Mouse (Mus musculus) stomach, postnatal 0 days (tissue): ENCODE data around the gene Mtg1. TPM values are rescaled to one million over a fixed set of nuclear protein-coding genes. Genes with fewer than 3 reads are reported as not detected.
"Not testable (repeated sequence)": the region's sequence is repeated elsewhere in the genome, so short reads cannot be mapped to it uniquely, and the experiment has no call there.

Experiments used
- ATAC-seq: fragments of 200-750 bp; cut with Nextera tagmentation; 2 replicates; pipeline ENCODE4 v1.8.0; 2017; ENCODE audit not compliant: low FRiP score, low TSS enrichment
- DNase-seq: peaks from one replicate; pipeline ENCODE4 v3.0.0-alpha.2; 2016; ENCODE audit warnings: low spot score
- H3K27ac ChIP-seq: fragments of 300-500 bp; sonication (generic); replicated peaks from 2 replicates; pipeline ENCODE4 v1.5.1; 2014; ENCODE audit warnings: mild to moderate bottlenecking, control low read depth
- H3K27me3 ChIP-seq: fragments of 300-500 bp; sonication (generic); 2 replicates; pipeline ENCODE4 v1.6.1; 2014; ENCODE audit warnings: low read length; ENCODE audit not compliant: control insufficient read depth, insufficient read depth
- H3K36me3 ChIP-seq: fragments of 300-500 bp; sonication (generic); 2 replicates; pipeline ENCODE4 v1.6.1; 2014; ENCODE audit warnings: low read length, mixed read lengths; ENCODE audit not compliant: control insufficient read depth, insufficient read depth
- H3K4me1 ChIP-seq: fragments of 300-500 bp; sonication (generic); replicated peaks from 2 replicates; pipeline ENCODE4 v1.6.1; 2014; ENCODE audit warnings: antibody characterized with exemption; ENCODE audit not compliant: control insufficient read depth, insufficient read depth
- H3K4me2 ChIP-seq: fragments of 300-500 bp; sonication (generic); replicated peaks from 2 replicates; pipeline ENCODE4 v1.6.1; 2014; ENCODE audit warnings: low read depth, mild to moderate bottlenecking, control low read depth, moderate library complexity
- H3K4me3 ChIP-seq: fragments of 300-500 bp; sonication (generic); 2 replicates; pipeline ENCODE4 v1.5.1; 2014; ENCODE audit warnings: low read depth, low read length, control low read depth
- H3K9ac ChIP-seq: fragments of 300-500 bp; sonication (generic); 2 replicates; pipeline ENCODE4 v1.6.1; 2014; ENCODE audit warnings: mild to moderate bottlenecking, low read length, control low read depth, mixed read lengths
- H3K9me3 ChIP-seq: fragments of 300-500 bp; sonication (generic); 2 replicates; pipeline ENCODE4 v1.6.1; 2016; ENCODE audit warnings: low read length; ENCODE audit not compliant: control insufficient read depth
- CTCF ChIP-seq: IDR thresholded peaks from 2 replicates; pipeline ENCODE4 v1.5.1; 2016; ENCODE audit warnings: antibody characterized with exemption, low read depth, mild to moderate bottlenecking, moderate library complexity
- EP300 ChIP-seq: optimal IDR thresholded peaks from 2 replicates; pipeline ENCODE3; 2016; ENCODE audit warnings: antibody characterized with exemption
- WGBS: fragments of 180-500 bp; shearing (Covaris S2); extraction: QIAGEN DNeasy Blood & Tissue Kit; methylation state at CpG from one replicate; pipeline ENCODE4 v1.1.7; 2014; 5-methylcytosine and 5-hydroxymethylcytosine counted together
- polyA plus RNA-seq: library from polyadenylated mRNA; unstranded; fragments of >200 nt; fragmentation: Nextera tagmentation; extraction: Ambion mirVana; gene quantifications from 2 replicates; pipeline ENCODE4 v1.2.1, GENCODE M21; 2015

Gene Mtg1
- polyA plus RNA-seq, 1 experiment from 2014 or later: 20.6 TPM

GRCm38 (mm10) chr7:140124382-140124781, 13.0 kb upstream of the Mtg1 start:
- TF ChIP-seq CTCF: no peak
- TF ChIP-seq EP300: no peak
- Histone ChIP-seq H3K27ac (no peak overlapping the region), H3K4me1 (peaks cover 3% of the 10 kb centered on the region; the same call in 1 of the 2 replicates), H3K9me3 (no peaks in the 10 kb centered on the region), H3K36me3 (no peaks in the 10 kb centered on the region), H3K27me3 (no peaks in the 10 kb centered on the region), H3K4me3 (no peak overlapping the region), H3K9ac (no peak overlapping the region), H3K4me2 (no peak overlapping the region)
- ATAC-seq (no peak), DNase-seq (no peak)
- 77% methylated on average over 1 of the region's 1 CpGs for WGBS

- H3K4me2 ChIP-seq: peak overlapping the region; percentile 81
- H3K36me3 ChIP-seq: no peaks in the 10 kb centered on the region
- TF ChIP-seq CTCF: no peak
- no peak for TF ChIP-seq EP300
- peak overlapping the region; percentile 88 for H3K27ac ChIP-seq
- peaks cover 3% of the 10 kb centered on the region; the same call in 1 of the 2 replicates for H3K4me1 ChIP-seq
- DNase-seq (peak; percentile 99), ATAC-seq (peak; percentile 94)
- 2% methylated on average over 39 of the region's 40 CpGs for WGBS
- peak overlapping the region; percentile 85 for H3K4me3 ChIP-seq
- H3K9me3 ChIP-seq: no peaks in the 10 kb centered on the region
- no peaks in the 10 kb centered on the region for H3K27me3 ChIP-seq
- peak overlapping the region; percentile 89 for H3K9ac ChIP-seq
Observed at GRCm38 (mm10) chr7:140125278-140126021, 11.9 kb upstream of the Mtg1 start.

- Histone ChIP-seq H3K27me3 (no peaks in the 10 kb centered on the region), H3K9me3 (no peaks in the 10 kb centered on the region), H3K4me1 (peaks cover 3% of the 10 kb centered on the region; the same call in 1 of the 2 replicates), H3K27ac (peak overlapping the region; percentile 88), H3K4me3 (peak overlapping the region; percentile 85), H3K9ac (peak overlapping the region; percentile 89), H3K36me3 (no peaks in the 10 kb centered on the region), H3K4me2 (peak overlapping the region; percentile 81)
- DNase-seq: peak; percentile 26
- no peak for TF ChIP-seq EP300
- TF ChIP-seq CTCF: no peak
- peak; percentile 2; the same call in 1 of the 2 replicates for ATAC-seq
- 5% methylated on average over 5 of the region's 5 CpGs for WGBS
Observed at GRCm38 (mm10) chr7:140126022-140126350, 11.4 kb upstream of the Mtg1 start.

- H3K4me1 ChIP-seq: peaks cover 3% of the 10 kb centered on the region; the same call in 1 of the 2 replicates
- peak overlapping the region; percentile 31 for H3K4me2 ChIP-seq
- peak overlapping the region; percentile 32; the same call in 1 of the 2 replicates for H3K9ac ChIP-seq
- DNase-seq (no peak), ATAC-seq (no peak; the same call in 1 of the 2 replicates)
- peak overlapping the region; percentile 12; the same call in 1 of the 2 replicates for H3K4me3 ChIP-seq
- no peaks in the 10 kb centered on the region for H3K27me3 ChIP-seq
- H3K9me3 ChIP-seq: no peaks in the 10 kb centered on the region
- H3K27ac ChIP-seq: no peak overlapping the region; the same call in 1 of the 2 replicates
- H3K36me3 ChIP-seq: no peaks in the 10 kb centered on the region; the same call in 1 of the 2 replicates
- WGBS: 63% methylated on average over 3 of the region's 3 CpGs
- TF ChIP-seq EP300: no peak
- no peak for TF ChIP-seq CTCF
Observed at GRCm38 (mm10) chr7:140126934-140127333, 10.4 kb upstream of the Mtg1 start.

DNA sequence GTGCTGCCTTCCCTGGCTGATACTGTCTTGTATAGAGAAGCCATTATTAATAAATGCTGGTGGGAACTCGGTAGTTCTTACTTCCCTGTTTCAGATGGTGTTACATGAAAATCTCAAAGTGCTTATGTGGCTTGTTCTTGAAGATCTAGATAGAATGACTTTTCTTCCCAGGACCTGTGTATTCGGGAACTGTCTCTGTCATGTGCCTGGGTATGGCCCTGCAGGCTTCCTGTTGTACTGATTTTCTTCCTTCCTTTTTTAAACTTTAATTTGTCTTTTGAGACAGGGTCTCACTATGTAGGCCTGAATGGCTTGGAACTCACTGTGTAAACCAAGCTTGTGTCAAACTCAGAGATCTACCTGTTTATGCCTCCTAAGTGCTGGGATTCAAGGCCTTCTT, 9.5 kb upstream of the Mtg1 start:
- peaks cover 3% of the 10 kb centered on the region; the same call in 1 of the 2 replicates for H3K4me1 ChIP-seq
- no peaks in the 10 kb centered on the region; the same call in 1 of the 2 replicates for H3K36me3 ChIP-seq
- no peak overlapping the region for H3K4me3 ChIP-seq
- H3K27ac ChIP-seq: no peak overlapping the region
- WGBS: 91% methylated on average over 2 of the region's 2 CpGs
- ATAC-seq (no peak), DNase-seq (no peak)
- H3K9ac ChIP-seq: no peak overlapping the region
- H3K4me2 ChIP-seq: no peak overlapping the region
- H3K27me3 ChIP-seq: no peaks in the 10 kb centered on the region
- no peak for TF ChIP-seq CTCF
- TF ChIP-seq EP300: no peak
- no peaks in the 10 kb centered on the region for H3K9me3 ChIP-seq

DNA sequence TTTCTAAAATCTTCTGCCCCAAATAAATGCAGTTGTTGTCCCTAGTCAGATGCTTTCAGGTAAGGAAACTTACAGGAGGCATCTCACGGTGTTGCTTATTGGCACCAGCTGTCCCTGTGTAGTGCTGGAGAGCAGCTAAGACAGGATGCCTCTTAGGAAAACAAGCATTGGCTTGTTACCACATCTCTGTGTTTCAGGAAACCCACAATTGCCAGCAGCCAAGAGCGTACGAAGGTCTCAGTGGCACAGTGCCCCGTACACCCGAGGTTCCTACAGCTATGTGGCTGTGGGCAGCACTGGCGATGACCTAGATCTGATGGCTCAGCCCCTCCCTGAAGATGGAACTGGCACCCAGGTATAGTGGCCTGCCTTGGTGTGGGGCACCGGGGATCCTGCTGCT, 5.2 kb upstream of the Mtg1 start:
- 92% methylated on average over 7 of the region's 7 CpGs for WGBS
- not testable (repeated sequence) for H3K9me3 ChIP-seq, H3K27ac ChIP-seq, ATAC-seq, H3K27me3 ChIP-seq, DNase-seq, H3K36me3 ChIP-seq, H3K4me3 ChIP-seq, H3K9ac ChIP-seq, H3K4me1 ChIP-seq, H3K4me2 ChIP-seq

GRCm38 (mm10) chr7:140134033-140134432, 3.3 kb upstream of the Mtg1 start:
- not testable (repeated sequence) for ATAC-seq, H3K9ac ChIP-seq, DNase-seq, H3K36me3 ChIP-seq, H3K4me1 ChIP-seq, H3K4me2 ChIP-seq, H3K27me3 ChIP-seq, H3K4me3 ChIP-seq, H3K9me3 ChIP-seq, H3K27ac ChIP-seq
- 84% methylated on average over 5 of the region's 7 CpGs for WGBS
